Mouse (Mus musculus): ENCODE measurements at regions not wholly inside any gene's neighbourhood (a gene's known extent, or its start where the extent isn't known, plus 50 kb on each side); places are given as distances from the start of the nearest gene placed in this dataset.

DNA sequence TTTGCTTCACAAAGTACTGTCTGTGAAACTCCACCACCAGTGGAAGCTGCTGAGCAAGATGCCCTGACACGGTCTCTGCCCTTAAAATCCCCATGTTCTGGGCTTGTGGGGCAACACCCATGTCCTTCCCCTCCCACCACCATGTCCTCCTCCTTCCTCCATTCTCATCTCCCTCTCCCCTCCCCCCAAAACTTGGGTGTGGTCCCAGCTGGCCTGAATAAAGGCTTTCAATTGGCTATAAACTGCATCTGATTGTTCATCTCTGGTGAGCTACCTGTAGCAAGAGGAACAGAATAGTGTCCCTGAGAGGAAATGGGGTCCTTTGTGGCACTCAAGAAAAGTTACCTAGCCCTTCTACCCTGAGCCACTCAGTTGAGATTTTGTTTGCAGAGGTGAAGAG lies 91.8 kb downstream of the Slc16a9 start:
- peaks cover 12% of the 10 kb centered on the region; the same call in 1 of the 2 replicates for H3K9me3 ChIP-seq (replicated peaks)
- no peak overlapping the region for H3K9ac ChIP-seq
- no peak overlapping the region for H3K4me3 ChIP-seq
- no peaks in the 10 kb centered on the region for H3K27me3 ChIP-seq
- ATAC-seq (ENCODE audit: low FRiP score): no peak
- H3K4me2 ChIP-seq (replicated peaks): no peak overlapping the region
- no peaks in the 10 kb centered on the region for H3K36me3 ChIP-seq
- no peak overlapping the region for H3K27ac ChIP-seq
- no peaks in the 10 kb centered on the region; the same call in 1 of the 2 replicates for H3K4me1 ChIP-seq
- 79% methylated on average over 1 of the region's 1 CpGs for WGBS

DNA sequence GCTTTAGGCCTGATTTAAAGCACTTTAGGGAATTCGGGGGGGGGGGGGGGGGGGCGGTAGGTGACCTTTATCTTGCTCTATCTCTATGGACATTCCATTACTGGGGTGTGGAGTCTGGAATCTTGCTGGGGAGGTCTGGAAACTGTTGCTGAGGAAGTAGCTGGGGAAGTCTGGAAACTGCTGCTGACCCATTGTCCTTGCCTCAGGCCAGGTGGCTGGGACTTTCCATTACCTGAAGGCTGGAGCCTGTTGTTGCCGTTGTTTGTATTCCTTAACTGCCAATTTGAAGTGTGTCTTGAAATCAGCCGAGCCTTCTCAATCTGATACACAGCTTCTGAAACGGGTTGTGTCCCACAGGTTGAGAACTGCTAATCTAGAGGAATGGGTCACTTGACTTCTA lies 80.9 kb upstream of the Fam13c start:
- no peak overlapping the region for H3K4me3 ChIP-seq
- H3K4me2 ChIP-seq (replicated peaks): no peak overlapping the region
- H3K27me3 ChIP-seq: no peaks in the 10 kb centered on the region
- no peak for ATAC-seq (ENCODE audit: low FRiP score)
- H3K36me3 ChIP-seq: no peaks in the 10 kb centered on the region
- no peak overlapping the region for H3K27ac ChIP-seq
- no peaks in the 10 kb centered on the region for H3K4me1 ChIP-seq
- WGBS: 86% methylated on average over 5 of the region's 5 CpGs
- no peak overlapping the region for H3K9ac ChIP-seq
- H3K9me3 ChIP-seq (replicated peaks): no peaks in the 10 kb centered on the region

GRCm38 (mm10) chr10:70359834-70360233 lies 80.4 kb upstream of the Fam13c start:
- 74% methylated on average over 7 of the region's 7 CpGs for WGBS
- Histone ChIP-seq H3K9me3 (replicated peaks) (no peaks in the 10 kb centered on the region), H3K36me3 (no peaks in the 10 kb centered on the region), H3K27me3 (no peaks in the 10 kb centered on the region), H3K9ac (no peak overlapping the region), H3K4me1 (no peaks in the 10 kb centered on the region), H3K27ac (no peak overlapping the region), H3K4me2 (replicated peaks) (no peak overlapping the region), H3K4me3 (no peak overlapping the region)
- ATAC-seq (ENCODE audit: low FRiP score): no peak

DNA sequence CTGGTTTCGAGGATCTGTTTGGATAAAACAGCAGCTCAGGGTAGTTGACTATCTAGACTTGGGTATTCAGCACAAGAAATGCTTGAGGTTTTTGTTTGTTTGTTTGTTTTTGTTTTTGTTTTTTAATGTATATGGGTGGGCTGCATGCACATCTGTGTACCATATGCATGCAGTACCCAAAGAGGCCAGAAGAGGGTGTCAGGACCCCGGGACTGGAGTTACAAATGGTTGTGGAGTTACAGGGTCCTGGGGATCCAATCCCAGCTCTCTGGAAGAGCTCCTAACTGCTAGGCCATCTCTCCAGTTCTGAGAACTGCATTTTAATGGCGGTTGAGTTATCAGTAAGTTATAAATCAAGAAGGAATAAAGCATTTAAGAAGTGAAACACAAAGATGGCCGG lies 77.2 kb upstream of the Fam13c start:
- Histone ChIP-seq H3K4me3 (no peak overlapping the region), H3K9me3 (replicated peaks) (no peaks in the 10 kb centered on the region), H3K4me2 (replicated peaks) (no peak overlapping the region), H3K27ac (no peak overlapping the region), H3K27me3 (no peaks in the 10 kb centered on the region), H3K36me3 (no peaks in the 10 kb centered on the region), H3K9ac (no peak overlapping the region), H3K4me1 (no peaks in the 10 kb centered on the region)
- WGBS: 76% methylated on average over 4 of the region's 4 CpGs
- ATAC-seq (ENCODE audit: low FRiP score): no peak

- no peak overlapping the region for H3K4me3 ChIP-seq
- no peaks in the 10 kb centered on the region for H3K36me3 ChIP-seq
- peaks cover 5% of the 10 kb centered on the region for H3K4me1 ChIP-seq
- no peak for ATAC-seq (ENCODE audit: low FRiP score)
- H3K27me3 ChIP-seq: no peaks in the 10 kb centered on the region
- no peak overlapping the region for H3K4me2 ChIP-seq (replicated peaks)
- WGBS: 71% methylated on average over 14 of the region's 14 CpGs
- no peaks in the 10 kb centered on the region for H3K9me3 ChIP-seq (replicated peaks)
- H3K27ac ChIP-seq: no peak overlapping the region
- no peak overlapping the region for H3K9ac ChIP-seq
Measured at GRCm38 (mm10) chr10:70364218-70364975, 75.9 kb upstream of the Fam13c start.

GRCm38 (mm10) chr10:70364976-70365345 lies 75.3 kb upstream of the Fam13c start:
- Histone ChIP-seq H3K27me3 (no peaks in the 10 kb centered on the region), H3K4me3 (no peak overlapping the region), H3K4me1 (peaks cover 5% of the 10 kb centered on the region), H3K9ac (no peak overlapping the region), H3K4me2 (replicated peaks) (no peak overlapping the region), H3K9me3 (replicated peaks) (no peaks in the 10 kb centered on the region), H3K27ac (no peak overlapping the region), H3K36me3 (no peaks in the 10 kb centered on the region)
- 87% methylated on average over 9 of the region's 9 CpGs for WGBS
- ATAC-seq (ENCODE audit: low FRiP score): no peak

GRCm38 (mm10) chr10:70365504-70365903 lies 74.8 kb upstream of the Fam13c start:
- WGBS: 92% methylated on average over 9 of the region's 9 CpGs
- H3K4me1 ChIP-seq: peaks cover 5% of the 10 kb centered on the region
- H3K36me3 ChIP-seq: no peaks in the 10 kb centered on the region
- H3K4me3 ChIP-seq: no peak overlapping the region
- H3K27ac ChIP-seq: no peak overlapping the region
- H3K9me3 ChIP-seq (replicated peaks): no peaks in the 10 kb centered on the region
- H3K4me2 ChIP-seq (replicated peaks): no peak overlapping the region
- no peaks in the 10 kb centered on the region for H3K27me3 ChIP-seq
- no peak for ATAC-seq (ENCODE audit: low FRiP score)
- no peak overlapping the region for H3K9ac ChIP-seq

DNA sequence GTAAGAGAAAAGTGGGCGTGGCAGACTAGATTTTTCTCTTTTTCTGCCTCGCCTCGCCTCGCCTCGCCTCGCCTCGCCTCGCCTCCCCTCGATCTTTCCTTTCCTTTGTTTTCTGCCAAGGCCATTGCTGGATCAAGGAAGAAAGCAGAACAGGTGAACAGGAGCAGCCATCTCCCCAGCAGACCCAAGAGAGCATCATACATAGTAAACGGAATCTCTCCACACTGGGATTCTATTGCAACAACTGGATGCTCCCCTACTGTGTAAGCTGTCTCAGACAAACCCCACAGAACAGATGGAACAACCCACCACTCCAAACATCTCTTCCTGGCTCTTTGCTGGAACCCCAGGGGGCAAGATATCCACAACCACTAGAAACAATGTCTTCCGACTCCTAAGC lies 72.4 kb upstream of the Fam13c start:
- ATAC-seq (ENCODE audit: low FRiP score): no peak
- WGBS: 60% methylated on average over 11 of the region's 11 CpGs
- Histone ChIP-seq H3K4me3 (no peak overlapping the region), H3K4me1 (peaks cover 5% of the 10 kb centered on the region), H3K36me3 (no peaks in the 10 kb centered on the region), H3K27ac (no peak overlapping the region), H3K9me3 (replicated peaks) (no peaks in the 10 kb centered on the region), H3K4me2 (replicated peaks) (no peak overlapping the region), H3K9ac (no peak overlapping the region), H3K27me3 (no peaks in the 10 kb centered on the region)

GRCm38 (mm10) chr10:70368685-70369084 lies 71.6 kb upstream of the Fam13c start:
- ATAC-seq (ENCODE audit: low FRiP score): peak; percentile 58; the same call in 1 of the 2 replicates
- Histone ChIP-seq H3K27me3 (no peaks in the 10 kb centered on the region), H3K9me3 (replicated peaks) (no peaks in the 10 kb centered on the region), H3K9ac (no peak overlapping the region), H3K36me3 (no peaks in the 10 kb centered on the region), H3K4me3 (no peak overlapping the region), H3K27ac (no peak overlapping the region), H3K4me2 (replicated peaks) (no peak overlapping the region), H3K4me1 (peaks cover 5% of the 10 kb centered on the region)
- 25% methylated on average over 7 of the region's 7 CpGs for WGBS

DNA sequence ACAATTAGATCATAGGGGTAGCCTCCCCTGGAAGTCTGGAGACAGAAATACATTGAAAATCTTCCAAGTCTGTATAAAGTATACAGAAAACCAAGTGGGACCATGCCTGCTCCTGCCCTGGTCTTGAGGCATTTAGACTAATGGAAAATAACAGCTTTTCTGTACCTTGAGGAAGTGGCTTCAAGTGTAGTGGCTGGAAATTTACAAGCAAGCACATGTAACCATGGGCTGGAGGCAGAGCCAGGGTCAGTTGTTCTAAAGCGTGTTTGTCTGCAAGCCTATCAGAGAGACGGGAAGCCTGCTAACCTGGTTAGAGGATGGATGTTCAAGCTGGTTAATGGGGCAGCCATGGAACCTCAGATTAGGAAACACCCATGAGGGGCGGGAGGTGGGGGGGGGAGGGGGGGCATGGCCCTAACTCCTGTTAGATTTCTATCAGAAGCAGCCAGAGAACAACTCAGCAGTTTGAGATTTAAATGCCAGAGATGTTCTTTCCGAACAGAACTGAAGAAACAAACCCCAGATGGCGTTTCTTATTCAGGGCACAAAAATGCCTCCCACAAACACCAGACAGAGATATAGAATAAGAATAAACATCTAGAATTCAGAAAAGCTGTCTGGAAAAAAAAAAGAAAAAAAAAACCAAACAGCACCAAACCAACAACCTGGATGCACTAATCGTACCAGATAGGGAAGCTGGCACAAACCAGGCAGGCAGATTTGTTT lies 67.7 kb upstream of the Fam13c start:
- H3K27me3 ChIP-seq: no peaks in the 10 kb centered on the region
- WGBS: 76% methylated on average over 6 of the region's 6 CpGs
- H3K4me1 ChIP-seq: peaks cover 5% of the 10 kb centered on the region
- ATAC-seq (ENCODE audit: low FRiP score): no peak
- H3K9ac ChIP-seq: no peak overlapping the region
- H3K9me3 ChIP-seq (replicated peaks): no peaks in the 10 kb centered on the region
- no peaks in the 10 kb centered on the region for H3K36me3 ChIP-seq
- no peak overlapping the region for H3K4me3 ChIP-seq
- no peak overlapping the region for H3K4me2 ChIP-seq (replicated peaks)
- no peak overlapping the region for H3K27ac ChIP-seq

DNA sequence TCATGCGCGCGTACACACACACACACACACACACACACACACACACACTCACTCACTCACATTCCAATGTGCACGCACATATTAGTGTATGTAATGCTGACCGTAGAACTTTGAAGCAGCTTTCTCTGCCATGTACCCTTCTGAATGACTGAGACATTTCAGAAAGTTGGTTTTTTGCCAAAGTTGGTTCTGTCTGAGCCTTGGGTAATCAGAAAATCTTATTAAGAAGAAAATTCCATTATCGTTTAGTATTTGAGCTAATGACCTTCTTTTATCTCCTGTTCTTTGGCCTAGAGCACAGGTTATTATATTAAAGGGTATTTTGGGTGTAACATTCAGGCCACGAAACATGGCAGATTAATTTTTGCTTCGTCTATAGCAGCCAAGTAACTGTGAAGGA lies 67.1 kb upstream of the Fam13c start:
- ATAC-seq (ENCODE audit: low FRiP score): no peak
- Histone ChIP-seq H3K36me3 (no peaks in the 10 kb centered on the region), H3K4me1 (peaks cover 5% of the 10 kb centered on the region), H3K9ac (no peak overlapping the region), H3K9me3 (replicated peaks) (no peaks in the 10 kb centered on the region), H3K27me3 (no peaks in the 10 kb centered on the region), H3K4me2 (replicated peaks) (no peak overlapping the region), H3K4me3 (no peak overlapping the region), H3K27ac (no peak overlapping the region)
- WGBS: 91% methylated on average over 8 of the region's 8 CpGs

GRCm38 (mm10) chr10:70373836-70374235 lies 66.4 kb upstream of the Fam13c start:
- no peaks in the 10 kb centered on the region for H3K9me3 ChIP-seq (replicated peaks)
- H3K4me3 ChIP-seq: no peak overlapping the region
- 85% methylated on average over 5 of the region's 5 CpGs for WGBS
- no peak overlapping the region for H3K27ac ChIP-seq
- no peak for ATAC-seq (ENCODE audit: low FRiP score)
- H3K9ac ChIP-seq: no peak overlapping the region
- H3K4me2 ChIP-seq (replicated peaks): no peak overlapping the region
- no peaks in the 10 kb centered on the region for H3K36me3 ChIP-seq
- H3K4me1 ChIP-seq: no peaks in the 10 kb centered on the region
- H3K27me3 ChIP-seq: no peaks in the 10 kb centered on the region

GRCm38 (mm10) chr10:70374726-70375125 lies 65.6 kb upstream of the Fam13c start:
- Histone ChIP-seq H3K4me3 (no peak overlapping the region), H3K27me3 (no peaks in the 10 kb centered on the region), H3K9me3 (replicated peaks) (no peaks in the 10 kb centered on the region), H3K4me2 (replicated peaks) (no peak overlapping the region), H3K9ac (no peak overlapping the region), H3K27ac (no peak overlapping the region), H3K4me1 (no peaks in the 10 kb centered on the region), H3K36me3 (no peaks in the 10 kb centered on the region)
- no peak for ATAC-seq (ENCODE audit: low FRiP score)
- 70% methylated on average over 7 of the region's 7 CpGs for WGBS

All from hindbrain, embryonic 12.5 days (tissue).